Mouse (Mus musculus): ENCODE measurements around the gene Rbpms2. TPM values are rescaled to one million over a fixed set of nuclear protein-coding genes. Genes with fewer than 3 reads are reported as not detected.

Rbpms2 gene
- polyA plus RNA-seq, 1 experiment = 0.05 TPM

DNA sequence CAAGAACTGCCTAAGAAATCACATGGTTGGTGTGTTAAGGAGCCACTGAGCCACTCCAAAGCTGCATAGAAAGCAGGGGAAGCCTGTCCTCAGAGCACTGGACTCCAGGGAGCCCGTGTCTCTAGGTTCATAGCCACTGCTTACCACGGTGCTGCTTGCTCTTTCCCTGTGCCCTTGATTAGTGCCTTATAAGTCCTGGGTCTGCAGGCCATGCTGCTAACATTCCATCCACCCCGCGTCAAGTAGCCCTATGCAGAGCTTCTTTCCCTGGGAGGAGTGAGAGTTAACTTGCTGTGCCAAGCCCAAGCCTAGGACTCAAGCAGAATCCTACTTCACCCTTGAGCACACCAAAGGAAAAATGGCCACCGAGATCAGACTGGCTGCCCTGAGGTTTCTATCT lies 9.6 kb downstream of the Rbpms2 start:
- no peak for TF ChIP-seq GATA1 (IDR thresholded peaks at IDR 0.05; ENCODE audit: low read length)

GRCm38 (mm10) chr9:65640838-65641410 lies 11.5 kb downstream of the Rbpms2 start:
- TF ChIP-seq GATA1 (IDR thresholded peaks at IDR 0.05; ENCODE audit: low read length) = no peak

DNA sequence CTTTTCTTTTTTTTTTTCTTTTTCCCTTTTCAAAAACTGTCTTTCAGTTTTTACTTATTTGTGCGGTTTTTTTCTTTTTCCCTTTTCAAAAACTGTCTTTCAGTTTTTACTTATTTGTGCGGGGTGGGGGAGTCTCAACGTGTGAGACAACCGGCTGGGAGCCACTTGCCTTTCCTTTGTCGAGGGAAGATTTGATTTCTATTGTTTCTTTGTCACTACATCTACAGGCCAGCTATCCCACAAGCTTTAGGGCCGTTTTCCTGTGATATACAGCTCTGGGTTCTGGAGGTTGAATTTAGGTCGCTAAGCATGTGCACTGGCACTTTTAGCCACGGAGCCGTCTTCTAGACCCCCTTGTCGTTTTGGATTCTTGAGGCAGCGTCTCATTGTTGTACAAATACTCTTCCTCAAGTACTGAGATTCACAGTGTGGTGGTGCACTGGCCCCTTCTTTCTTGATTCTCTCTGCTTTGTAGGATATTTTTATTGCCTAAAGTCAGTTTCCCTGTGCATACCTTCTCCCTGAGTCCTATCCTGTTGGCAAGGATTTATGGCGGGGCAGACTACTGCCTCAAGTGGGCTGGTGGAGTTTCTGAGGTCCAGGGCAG lies 12.1 kb downstream of the Rbpms2 start:
- TF ChIP-seq GATA1 (IDR thresholded peaks at IDR 0.05; ENCODE audit: low read length) = no peak

DNA sequence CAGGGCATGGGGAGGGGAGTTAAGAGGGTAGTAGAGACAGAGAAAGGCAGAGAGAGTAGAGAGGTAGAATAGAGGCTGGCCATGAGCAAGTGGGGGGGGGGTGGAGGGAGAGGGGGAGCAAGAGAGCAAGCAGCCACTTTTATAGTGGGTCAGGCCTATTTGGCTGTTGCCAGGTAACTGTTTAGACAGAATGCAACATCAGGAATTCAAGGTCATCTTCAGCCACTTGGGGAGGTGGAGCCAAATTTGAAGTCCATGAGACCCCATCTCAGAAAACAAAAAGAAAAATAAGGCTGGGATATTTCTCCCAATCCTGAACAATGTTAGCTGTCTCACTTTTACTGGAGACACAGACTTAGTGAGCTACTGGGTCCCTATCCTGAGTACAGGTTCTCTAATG lies 13.1 kb downstream of the Rbpms2 start:
- no peak for TF ChIP-seq GATA1 (IDR thresholded peaks at IDR 0.05; ENCODE audit: low read length)

DNA sequence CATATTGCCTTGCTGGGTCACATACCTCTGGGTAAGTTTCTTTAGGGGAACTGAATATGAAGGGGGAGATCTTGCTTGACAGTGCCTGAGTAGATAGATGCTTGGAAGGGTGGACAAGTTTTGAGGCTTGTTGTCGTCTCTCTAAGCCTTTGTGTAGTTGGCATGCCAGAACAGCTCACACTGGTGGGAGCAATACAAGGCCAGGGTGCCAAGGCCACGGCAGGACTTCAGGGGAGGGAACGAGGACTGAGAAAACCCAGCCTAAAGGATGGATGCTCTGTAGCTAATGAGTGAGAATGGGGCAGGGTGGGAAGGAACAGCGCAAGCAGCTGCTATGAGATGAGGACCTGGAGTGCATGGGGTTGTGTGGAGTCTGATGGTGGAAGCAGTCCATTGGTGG lies 15.5 kb downstream of the Rbpms2 start:
- TF ChIP-seq GATA1 (IDR thresholded peaks at IDR 0.05; ENCODE audit: low read length) = no peak

- TF ChIP-seq GATA1 (IDR thresholded peaks at IDR 0.05; ENCODE audit: low read length) = no peak
Measured at GRCm38 (mm10) chr9:65645984-65646383, 16.5 kb downstream of the Rbpms2 start.

- no peak for TF ChIP-seq GATA1 (IDR thresholded peaks at IDR 0.05; ENCODE audit: low read length)
Measured at GRCm38 (mm10) chr9:65646782-65647181, 17.3 kb downstream of the Rbpms2 start.

DNA sequence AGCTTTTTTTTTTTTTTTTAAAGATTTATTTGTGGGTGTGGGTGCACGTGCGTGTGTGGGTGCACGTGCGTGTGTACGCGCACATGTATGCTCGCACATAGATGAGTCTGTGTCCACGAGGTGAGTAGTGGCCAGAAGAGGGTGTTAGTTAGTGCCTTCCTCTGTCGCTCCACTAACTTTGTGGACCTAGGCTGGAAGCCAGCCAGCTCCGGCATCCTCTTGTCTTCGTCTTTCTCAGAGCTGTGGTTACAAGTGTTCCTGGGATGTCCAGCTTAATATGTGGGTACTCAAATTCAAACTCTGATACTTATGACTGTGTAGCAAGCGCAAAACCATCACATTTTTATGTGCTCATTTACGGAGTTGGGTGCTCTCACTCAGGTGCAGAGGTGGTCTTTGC lies 19.3 kb downstream of the Rbpms2 start:
- TF ChIP-seq GATA1 (IDR thresholded peaks at IDR 0.05; ENCODE audit: low read length) = no peak

DNA sequence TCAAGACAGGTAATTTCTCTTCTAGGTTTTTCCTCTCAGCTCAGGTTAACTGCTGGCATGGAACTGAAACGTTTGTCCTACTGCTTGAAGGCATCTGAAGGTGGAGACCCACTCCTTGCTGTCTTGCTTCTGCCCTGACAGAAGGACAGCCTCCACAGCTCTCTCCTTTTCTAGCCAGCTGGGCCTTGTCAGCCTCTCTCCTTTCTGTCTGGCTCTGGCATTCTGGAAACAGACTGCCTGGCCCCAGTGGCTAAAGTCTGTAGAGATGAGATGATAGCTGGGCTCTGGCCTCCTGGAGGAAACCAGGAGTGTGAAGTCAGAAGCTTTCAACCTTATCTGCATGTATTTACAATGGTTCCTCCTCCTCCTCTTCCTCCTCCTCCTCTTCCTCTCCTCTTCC lies 20.5 kb downstream of the Rbpms2 start:
- TF ChIP-seq GATA1 (IDR thresholded peaks at IDR 0.05; ENCODE audit: low read length) = no peak

- no peak for TF ChIP-seq GATA1 (IDR thresholded peaks at IDR 0.05; ENCODE audit: low read length)
Measured at GRCm38 (mm10) chr9:65653741-65654140, 24.3 kb downstream of the Rbpms2 start.

DNA sequence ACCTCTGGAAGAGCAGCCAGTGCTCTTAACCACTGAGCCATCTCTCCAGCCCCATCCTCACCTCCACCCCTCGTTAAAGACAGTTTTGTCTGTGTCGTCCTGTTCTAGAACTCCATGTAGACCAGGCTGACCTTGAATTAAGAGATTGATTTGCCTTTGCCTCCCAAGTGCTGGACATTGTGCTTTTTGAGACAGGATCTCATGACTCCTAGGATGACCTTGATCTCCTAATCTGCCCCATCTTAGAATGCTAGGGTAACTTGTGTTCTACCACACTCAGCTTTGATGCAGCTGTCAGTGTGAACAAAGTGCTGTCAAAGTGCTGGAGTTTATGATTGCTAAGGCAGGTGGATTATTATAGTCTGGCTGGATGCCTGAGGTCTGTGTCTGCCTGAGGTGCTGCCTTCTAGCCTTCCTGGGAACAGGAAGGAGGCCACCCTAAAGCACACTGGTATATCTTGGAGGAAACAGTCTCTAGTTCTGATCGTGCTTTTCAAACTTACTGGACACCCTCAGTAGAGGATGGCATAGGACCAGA lies 25.3 kb downstream of the Rbpms2 start:
- no peak for TF ChIP-seq GATA1 (IDR thresholded peaks at IDR 0.05; ENCODE audit: low read length)

- no peak for TF ChIP-seq GATA1 (IDR thresholded peaks at IDR 0.05; ENCODE audit: low read length)
Measured at GRCm38 (mm10) chr9:65655540-65655939, 26.1 kb downstream of the Rbpms2 start.

DNA sequence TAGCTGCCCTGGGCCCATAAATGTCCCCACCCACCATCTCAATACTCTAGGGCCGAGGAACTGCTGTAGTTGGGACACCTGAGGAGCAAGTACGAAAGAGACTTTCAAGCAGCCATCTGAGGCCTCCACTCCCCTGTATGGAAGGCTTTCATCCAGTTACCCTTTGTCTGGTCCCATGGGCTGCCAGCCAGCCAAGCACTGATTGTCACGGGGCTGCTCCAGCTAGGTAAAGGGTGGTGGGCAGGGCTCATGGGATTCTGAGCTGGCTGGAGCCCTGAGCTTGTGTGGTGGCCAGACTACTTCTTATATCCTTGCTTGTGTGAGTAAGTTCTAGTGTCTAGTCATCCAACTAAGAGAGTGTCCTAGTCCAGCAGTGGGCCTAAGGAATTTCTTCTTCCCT lies 27.8 kb downstream of the Rbpms2 start:
- TF ChIP-seq GATA1 (IDR thresholded peaks at IDR 0.05; ENCODE audit: low read length) = no peak

GRCm38 (mm10) chr9:65661029-65661428 lies 31.6 kb downstream of the Rbpms2 start:
- no peak for TF ChIP-seq GATA1 (IDR thresholded peaks at IDR 0.05; ENCODE audit: low read length)

- TF ChIP-seq GATA1 (IDR thresholded peaks at IDR 0.05; ENCODE audit: low read length) = no peak
Measured at GRCm38 (mm10) chr9:65661493-65661892, 32.0 kb downstream of the Rbpms2 start.

DNA sequence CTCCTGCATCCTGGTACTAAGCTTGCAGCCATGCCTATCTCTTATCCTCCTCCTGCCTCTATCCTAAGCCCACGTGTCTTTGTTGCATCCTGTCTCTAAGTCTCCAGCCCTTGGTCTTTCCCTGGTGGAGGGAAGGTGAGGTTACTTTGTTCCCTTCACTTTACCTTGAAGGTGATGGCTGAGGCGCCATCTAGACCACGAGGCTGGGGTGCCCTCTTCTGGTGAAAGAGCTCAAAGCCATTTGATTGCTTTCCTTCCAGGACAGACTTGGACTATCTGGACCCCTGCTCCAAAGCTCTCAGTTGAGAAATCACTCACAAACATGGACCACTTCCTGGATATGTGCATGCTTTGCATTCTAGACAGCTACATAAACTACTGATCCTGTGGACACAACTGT lies 34.7 kb downstream of the Rbpms2 start:
- TF ChIP-seq GATA1 (IDR thresholded peaks at IDR 0.05; ENCODE audit: low read length) = no peak

GRCm38 (mm10) chr9:65666042-65666441 lies 36.6 kb downstream of the Rbpms2 start:
- TF ChIP-seq GATA1 (IDR thresholded peaks at IDR 0.05; ENCODE audit: low read length) = no peak

Measured in G1E-ER4 (cell line).